Mouse (Mus musculus): ENCODE measurements around the gene Gm20388.
A peak's percentile ranks its signal among the peaks of the same experiment; 100 is the strongest.

Gm20388 gene

DNA sequence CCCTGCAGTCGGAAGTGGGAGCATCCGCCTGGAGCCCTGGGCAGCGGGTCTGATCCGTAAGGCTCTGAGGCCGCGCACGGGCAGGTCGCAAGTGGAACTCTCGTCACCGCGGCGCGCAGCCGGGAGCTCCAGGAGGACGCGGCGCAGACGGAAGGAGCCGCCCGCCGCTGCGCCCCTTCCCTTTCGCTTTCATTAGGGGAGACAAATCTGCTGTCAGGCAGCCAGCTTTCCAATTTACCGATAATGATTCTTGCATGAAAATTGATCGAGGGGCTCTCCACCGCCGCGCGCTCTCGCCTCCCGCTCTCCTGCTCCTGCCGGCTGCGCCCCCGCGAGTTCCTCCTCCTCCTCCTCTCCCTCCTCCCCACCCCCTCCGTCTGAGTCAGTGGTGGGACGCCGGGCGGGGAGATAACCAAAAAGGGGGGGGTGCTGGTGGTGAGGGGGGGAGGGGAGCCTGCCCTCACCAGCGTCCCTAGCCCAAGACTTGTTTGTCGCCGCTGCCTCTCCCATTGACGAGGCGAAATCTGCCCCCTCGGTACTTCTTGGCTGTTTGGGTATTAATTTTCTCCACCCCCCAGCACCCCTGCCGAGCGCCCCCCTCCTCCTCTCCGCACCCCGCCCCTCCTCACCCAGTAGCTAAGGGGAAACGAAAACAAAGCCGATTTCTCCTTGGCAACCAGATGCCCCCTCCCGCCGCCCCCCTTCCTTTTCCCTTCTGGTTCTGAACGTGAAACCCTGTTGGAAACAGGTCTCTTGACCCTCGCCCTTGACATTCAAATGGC, 577.3 kb downstream of the Gm20388 start:
- DNase-seq (ENCODE audit: low spot score in 2 of 2), result peak in 1 of 2 experiments; percentile 67

- DNase-seq (ENCODE audit: low spot score in 2 of 2), result no peak
Measured at GRCm38 (mm10) chr8:120488636-120489131, 578.0 kb downstream of the Gm20388 start.

DNA sequence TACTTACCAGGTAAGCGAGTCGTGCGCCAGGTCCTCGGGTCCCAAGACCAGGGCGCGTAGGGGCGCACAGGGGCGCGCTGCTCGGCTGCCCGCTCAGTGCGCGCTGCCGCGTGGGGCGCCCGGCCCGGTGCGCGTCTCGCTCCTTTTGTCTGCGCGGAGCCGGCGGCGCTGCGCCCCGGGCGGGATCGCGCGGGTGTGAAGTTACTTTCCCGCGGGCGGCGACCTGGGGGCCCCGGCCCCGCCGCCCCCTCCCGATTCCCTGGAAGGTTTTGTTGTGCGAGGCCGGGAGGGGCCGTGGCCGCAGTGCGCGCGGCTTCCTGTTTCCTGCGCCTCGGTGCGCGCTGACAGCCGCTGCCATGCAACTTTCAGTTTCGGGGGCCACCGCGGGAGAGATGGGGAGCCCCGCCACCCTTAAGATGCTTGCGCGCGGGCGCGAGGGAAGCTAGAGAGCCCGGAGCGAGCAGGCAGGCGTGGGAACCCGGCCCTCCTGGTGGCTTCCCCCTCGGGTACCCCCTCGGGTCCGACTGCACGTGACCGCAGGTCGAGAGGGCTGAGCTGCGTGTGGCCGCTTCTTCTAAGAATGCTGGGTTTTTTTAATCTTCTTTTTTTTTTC, 578.6 kb downstream of the Gm20388 start:
- peak in 1 of 2 experiments; percentile 55 for DNase-seq (ENCODE audit: low spot score in 2 of 2)

GRCm38 (mm10) chr8:120489771-120490281, 579.2 kb downstream of the Gm20388 start:
- DNase-seq (ENCODE audit: low spot score in 2 of 2), result no peak

DNA sequence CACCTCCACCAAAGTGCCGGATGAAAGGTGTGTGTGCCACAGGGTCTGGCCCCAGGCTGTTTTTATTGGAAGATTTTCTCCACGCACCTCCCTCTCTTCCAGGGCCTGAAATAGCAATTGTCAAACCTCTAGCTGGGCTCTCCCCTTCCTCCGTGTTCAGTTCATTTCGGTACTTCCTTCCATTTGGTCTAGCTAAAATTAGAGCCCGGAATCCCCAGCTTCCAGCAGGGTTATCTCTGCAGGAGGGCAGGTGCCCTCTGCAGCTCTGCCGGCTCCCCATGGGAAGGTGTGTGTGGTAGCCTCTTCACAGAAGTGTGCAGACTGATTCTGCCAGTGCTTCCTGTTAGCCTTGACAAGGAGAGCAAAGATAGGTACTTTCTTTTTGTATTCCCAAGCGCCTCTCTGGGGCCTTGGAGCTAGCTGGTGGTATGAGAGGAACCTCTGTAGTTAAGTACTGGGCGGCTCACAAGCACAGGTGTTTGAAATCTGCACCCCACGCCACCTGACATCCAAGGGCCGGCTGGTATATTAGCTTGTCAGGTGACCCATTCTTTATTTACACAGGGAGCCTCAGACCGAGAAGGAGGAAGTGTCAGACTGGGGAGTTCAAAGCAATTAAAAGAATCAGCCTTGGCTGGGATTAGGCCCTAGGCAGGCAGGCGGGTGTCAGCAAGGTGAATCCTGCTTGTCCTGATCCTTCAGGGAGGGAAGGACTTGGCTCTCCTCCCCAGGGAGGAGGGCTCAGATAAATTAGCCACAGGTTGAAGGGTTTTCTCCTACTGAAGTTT, 579.9 kb downstream of the Gm20388 start:
- DNase-seq (ENCODE audit: low spot score in 2 of 2), result no peak

- DNase-seq (ENCODE audit: low spot score in 2 of 2), result no peak
Measured at GRCm38 (mm10) chr8:120491166-120491793, 580.6 kb downstream of the Gm20388 start.

DNA sequence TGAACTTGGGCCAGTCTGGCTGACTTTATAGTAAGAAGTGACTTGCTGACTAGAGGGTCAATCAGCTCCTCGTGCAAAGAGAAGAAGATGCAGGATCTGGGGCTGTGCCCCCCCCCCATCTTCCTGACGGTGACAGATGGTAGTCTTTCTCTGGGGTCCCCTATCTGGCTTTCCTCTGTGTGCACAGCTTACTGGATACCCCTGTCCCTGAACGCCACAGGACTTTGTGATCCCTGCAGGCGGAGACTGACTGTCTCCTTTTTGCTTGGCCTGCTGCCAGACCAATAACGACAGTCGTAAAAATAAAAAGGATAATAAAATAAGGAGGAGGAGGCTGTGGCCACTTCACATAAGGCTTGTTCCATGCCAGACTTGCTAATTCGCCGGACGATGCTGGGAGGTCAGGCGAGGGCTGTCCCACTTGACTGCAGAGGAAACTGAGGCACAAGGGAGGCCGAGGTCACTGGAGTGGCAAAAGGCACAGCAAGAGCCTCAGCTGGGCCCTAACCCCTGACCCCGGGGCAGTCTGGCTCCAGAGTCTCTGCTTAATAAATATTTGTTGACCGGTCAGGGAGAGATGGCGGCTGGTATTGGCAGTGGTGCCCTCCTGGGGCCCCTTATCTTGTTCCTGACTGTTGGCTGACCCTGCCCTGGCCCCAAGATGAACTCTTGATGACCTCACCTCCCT, 581.7 kb downstream of the Gm20388 start:
- no peak for DNase-seq (ENCODE audit: low spot score in 2 of 2)

GRCm38 (mm10) chr8:120492881-120493220, 582.2 kb downstream of the Gm20388 start:
- DNase-seq (ENCODE audit: low spot score in 2 of 2), result no peak

GRCm38 (mm10) chr8:120493508-120494464, 583.1 kb downstream of the Gm20388 start:
- no peak for DNase-seq (ENCODE audit: low spot score in 2 of 2)

DNA sequence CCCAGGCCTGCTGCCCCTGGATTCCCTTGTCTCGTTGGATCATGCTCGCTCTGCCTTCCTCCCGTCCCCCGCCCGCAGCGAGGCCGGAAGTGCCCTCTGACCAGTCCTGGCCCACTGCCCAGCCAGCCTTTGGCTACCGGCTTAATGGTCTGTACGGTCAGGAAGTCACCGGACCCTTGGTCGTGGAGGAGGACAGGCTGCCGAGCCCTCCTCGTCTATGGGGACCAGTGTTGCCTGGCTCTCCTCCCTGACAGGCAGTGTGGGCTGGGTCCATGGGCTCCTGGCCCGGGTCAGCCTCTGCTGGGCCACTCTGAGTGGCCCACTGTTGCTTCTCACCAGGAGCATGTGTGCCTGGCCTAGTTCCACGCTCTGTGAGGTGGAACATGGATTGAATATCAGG, 584.3 kb downstream of the Gm20388 start:
- peak in 1 of 2 experiments; percentile 52 for DNase-seq (ENCODE audit: low spot score in 2 of 2)

- no peak for DNase-seq (ENCODE audit: low spot score in 2 of 2)
Measured at GRCm38 (mm10) chr8:120495461-120495860, 584.8 kb downstream of the Gm20388 start.

- DNase-seq (ENCODE audit: low spot score in 2 of 2), result no peak
Measured at GRCm38 (mm10) chr8:120496478-120496877, 585.8 kb downstream of the Gm20388 start.

DNA sequence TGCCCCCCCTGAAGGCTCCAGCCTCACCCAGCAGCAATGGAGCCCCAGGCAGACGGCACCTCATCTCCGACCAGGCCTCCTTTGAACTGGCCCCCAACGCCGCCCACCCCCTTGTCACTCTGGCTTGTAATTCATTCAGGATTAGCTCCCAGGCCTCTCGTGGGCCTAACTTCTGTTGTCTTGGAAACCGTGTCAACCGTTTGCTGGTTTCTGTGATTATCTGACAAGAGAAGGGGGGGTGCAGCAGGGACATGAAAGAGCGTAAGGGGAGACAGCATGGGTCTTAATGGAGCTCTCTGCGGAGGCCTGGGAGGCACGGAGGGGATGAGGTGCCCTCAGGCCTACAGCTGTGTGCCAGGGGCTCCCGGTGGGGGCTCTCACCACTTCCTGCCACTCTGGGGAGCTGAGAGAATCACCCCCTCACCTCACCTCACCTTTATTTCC, 586.9 kb downstream of the Gm20388 start:
- DNase-seq (ENCODE audit: low spot score in 2 of 2), result no peak

GRCm38 (mm10) chr8:120498349-120498831, 587.7 kb downstream of the Gm20388 start:
- DNase-seq (ENCODE audit: low spot score in 2 of 2), result no peak

DNA sequence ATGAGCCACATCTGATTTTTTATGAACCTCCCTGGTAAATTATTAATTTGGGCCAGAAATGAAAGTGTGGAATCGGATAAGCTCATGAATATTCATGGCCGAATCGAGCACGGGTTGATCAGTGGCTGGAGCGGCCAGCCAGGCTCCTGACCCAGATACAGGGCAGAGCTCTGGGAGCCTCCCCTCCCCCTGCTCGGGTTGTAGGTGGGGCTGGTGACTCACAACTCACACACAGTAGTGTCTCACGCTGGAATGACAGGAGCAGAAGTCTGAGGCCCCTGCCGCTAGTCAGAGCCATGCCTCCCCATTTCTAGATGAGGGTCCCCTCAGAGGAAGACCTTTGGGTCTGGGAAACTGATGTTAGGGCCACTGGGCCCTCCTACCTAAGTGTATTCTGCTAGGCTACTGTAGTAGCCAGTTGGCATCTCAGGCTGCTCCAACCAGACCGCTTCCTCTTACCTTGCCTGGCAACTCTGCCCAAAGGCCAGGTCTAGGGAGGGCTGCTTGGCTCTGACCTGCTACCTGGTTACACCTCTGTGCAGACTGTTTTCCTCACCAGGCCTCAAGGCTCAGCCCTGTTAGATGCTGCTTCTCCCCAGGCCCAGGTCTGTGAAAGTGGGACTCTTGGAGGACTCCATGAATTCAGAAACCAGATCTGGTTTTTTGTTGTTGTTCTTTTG, 588.4 kb downstream of the Gm20388 start:
- no peak for DNase-seq (ENCODE audit: low spot score in 2 of 2)

DNA sequence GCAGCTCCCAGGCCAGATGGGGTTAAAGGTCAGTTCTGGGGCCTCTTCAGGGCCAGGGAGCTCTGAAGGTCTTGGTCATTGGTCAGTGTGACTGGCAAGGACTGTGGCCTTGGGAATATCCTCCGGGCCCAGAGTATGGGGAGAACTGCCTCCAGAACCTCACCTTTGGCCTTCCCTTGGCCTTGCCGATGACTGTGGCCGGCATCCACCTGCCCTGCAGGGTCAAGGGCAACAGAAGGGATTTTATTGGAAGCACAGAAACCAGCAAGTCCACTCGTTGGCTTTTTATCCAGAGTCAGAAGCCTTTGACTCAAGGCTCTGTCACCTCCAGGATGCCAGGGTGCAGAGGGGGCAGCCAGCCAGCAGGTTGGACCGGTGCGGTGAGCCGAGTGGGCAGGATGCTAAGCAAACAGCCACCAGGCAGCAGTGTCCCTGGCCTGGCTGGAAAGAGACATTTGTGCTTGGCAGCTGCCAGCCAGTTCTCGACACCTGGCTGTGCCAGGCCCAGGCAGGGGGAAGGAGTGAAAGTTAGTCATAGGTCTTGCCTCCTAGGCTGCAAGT, 590.1 kb downstream of the Gm20388 start:
- DNase-seq (ENCODE audit: low spot score in 2 of 2), result no peak

GRCm38 (mm10) chr8:120501426-120501825, 590.8 kb downstream of the Gm20388 start:
- DNase-seq (ENCODE audit: low spot score in 2 of 2), result no peak

DNA sequence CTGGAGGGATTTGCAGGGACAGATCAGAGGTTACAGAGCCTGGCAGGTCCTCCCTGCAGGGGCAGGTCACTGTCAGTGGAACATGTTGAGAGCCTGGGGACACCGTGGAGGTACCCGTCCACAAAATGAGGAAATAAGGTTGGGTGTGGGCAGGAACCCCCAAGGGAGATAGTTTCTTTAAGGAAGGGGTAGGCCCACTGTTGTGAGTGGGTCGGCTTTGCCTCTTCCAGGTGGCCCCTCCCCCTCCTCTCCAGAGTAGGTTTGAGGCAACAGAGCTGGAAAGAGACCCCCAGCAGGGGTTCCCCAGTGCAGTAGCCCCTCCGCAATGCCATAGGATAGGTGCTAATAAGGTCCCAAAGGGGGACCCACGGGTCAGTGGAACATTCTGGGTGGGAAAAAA, 591.8 kb downstream of the Gm20388 start:
- DNase-seq (ENCODE audit: low spot score in 2 of 2), result no peak

All from left cerebral cortex, adult 9 months (tissue).